ENCODE assay signal across 17 mouse cellular contexts in the genomic region with DNA sequence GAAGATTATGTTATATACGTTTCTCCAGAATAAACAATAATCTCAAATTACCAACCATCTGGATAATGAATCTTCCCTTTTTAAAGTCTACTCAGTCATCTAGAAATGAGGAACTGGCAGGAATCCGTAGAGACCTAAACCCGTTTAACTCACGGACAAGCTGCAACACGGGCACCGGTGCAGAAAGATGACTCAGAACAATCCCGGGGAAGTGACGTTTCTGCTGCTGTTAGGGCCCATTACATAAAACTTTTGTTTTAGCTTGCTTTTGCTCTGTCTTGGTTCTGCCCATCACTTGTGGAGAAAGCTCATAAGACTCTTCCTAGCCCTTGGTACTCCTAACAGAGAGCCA. TPM values are rescaled to one million over a fixed set of nuclear protein-coding genes. Genes with fewer than 3 reads are reported as not detected.
DNase-seq lines count a peak whose midpoint lies in the region; ATAC-seq lines count a peak whose summit lies in the region.
"Had no signal": no experiment of that assay in that cellular context is flagged by ENCODE, and none has a peak within 500 bp of the region (broad histone marks: within the 10 kb centered on the region; RNA-seq: fewer than 3 reads in every experiment).

No protein-coding gene starts in this region.

- intact Hi-C loops in left cerebral cortex, postnatal 14 days (cut with DNase I): no loop called here

- 47% methylated on average over 8 of the region's 8 CpGs for WGBS in forebrain, embryonic 13.5 days
- WGBS in forebrain, embryonic 11.5 days: 68% methylated on average over 8 of the region's 8 CpGs

- H3K27me3 ChIP-seq in forebrain, embryonic 13.5 days: no peaks in the 10 kb centered on the region
- H3K27me3 ChIP-seq in forebrain, embryonic 11.5 days (ENCODE audit: control insufficient read depth, insufficient read depth, low read length): no peaks in the 10 kb centered on the region
- H3K27me3 ChIP-seq: liver, embryonic 15.5 days had no signal

- peak overlapping the region; percentile 21 for H3K27ac ChIP-seq in forebrain, embryonic 13.5 days
- H3K27ac ChIP-seq in forebrain, embryonic 11.5 days (ENCODE audit: low read depth, low read length): no peak overlapping the region
- H3K27ac ChIP-seq: heart, embryonic 10.5 days; liver, embryonic 15.5 days had no signal

- H3K9me3 ChIP-seq in forebrain, embryonic 13.5 days (replicated peaks): no peaks in the 10 kb centered on the region
- H3K9me3 ChIP-seq in forebrain, embryonic 11.5 days (ENCODE audit: control insufficient read depth, low read length): no peaks in the 10 kb centered on the region
- H3K9me3 ChIP-seq: heart, embryonic 10.5 days; liver, embryonic 15.5 days had no signal

- peaks cover 35% of the 10 kb centered on the region for H3K4me1 ChIP-seq in forebrain, embryonic 13.5 days
- H3K4me1 ChIP-seq in forebrain, embryonic 11.5 days (replicated peaks; ENCODE audit: control insufficient read depth, insufficient read depth, low read length): peaks cover 3% of the 10 kb centered on the region; the same call in 1 of the 2 replicates
- H3K4me1 ChIP-seq: heart, embryonic 10.5 days; liver, embryonic 15.5 days had no signal

- DNase-seq in forebrain, embryonic 11.5 days (ENCODE audit: low spot score): no peak
- peak; percentile 91 for DNase-seq in A20 (ENCODE audit: low read depth, low spot score)
- DNase-seq in c-Kit-positive CD71-negative TER-119-negative erythroid progenitor cells, embryonic 14.5 days (ENCODE audit: low read depth): peak; percentile 50
- DNase-seq in left cerebral cortex, postnatal 14 days (ENCODE audit: low spot score in 2 of 2): no peak
- DNase-seq in embryo, embryonic 10.5 days (ENCODE audit: low spot score): no peak
- DNase-seq in liver: no peak
- DNase-seq: cerebellum, adult 9-11 months; gastrocnemius, postnatal 14 days; kidney, adult 8-10 months; thymus, postnatal 14 days had no signal

- H3K4me2 ChIP-seq in forebrain, embryonic 13.5 days: no peak overlapping the region
- no peak overlapping the region for H3K4me2 ChIP-seq in forebrain, embryonic 11.5 days (ENCODE audit: low read depth, low read length, severe bottlenecking)
- H3K4me2 ChIP-seq: liver, embryonic 15.5 days had no signal

- no peak overlapping the region for H3K4me3 ChIP-seq in forebrain, embryonic 13.5 days
- no peak overlapping the region for H3K4me3 ChIP-seq in forebrain, embryonic 11.5 days (ENCODE audit: low read depth, low read length)
- H3K4me3 ChIP-seq: heart, embryonic 10.5 days; liver, embryonic 15.5 days had no signal

- no peak for ATAC-seq in forebrain, embryonic 13.5 days
- ATAC-seq in forebrain, embryonic 11.5 days (replicated peaks; ENCODE audit: low FRiP score): no peak
- peak; percentile 95 for ATAC-seq in megakaryocyte, adult 5-6 weeks (ENCODE audit: poor library complexity, severe bottlenecking)
- ATAC-seq: forebrain, embryonic 14.5 days had no signal

- 0 out of 2 replicates have a peak, but pooled peaks cover 6% of the 10 kb centered on the region for H3K36me3 ChIP-seq in forebrain, embryonic 13.5 days (ENCODE audit: poor library complexity, severe bottlenecking)
- H3K36me3 ChIP-seq in forebrain, embryonic 11.5 days (ENCODE audit: control insufficient read depth, insufficient read depth, low read length): no peaks in the 10 kb centered on the region
- H3K36me3 ChIP-seq: liver, embryonic 15.5 days had no signal

- H3K9ac ChIP-seq in forebrain, embryonic 13.5 days: no peak overlapping the region
- no peak overlapping the region for H3K9ac ChIP-seq in forebrain, embryonic 11.5 days (ENCODE audit: low read length)
- H3K9ac ChIP-seq: liver, embryonic 15.5 days had no signal

RNA-seq across cellular contexts. Expression of a gene that starts 38.4 kb away (rescaled TPM):
- polyA plus RNA-seq in forebrain, embryonic 13.5 days (2015; fragmentation: Nextera tagmentation; extraction: Ambion mirVana): 7.2 and 19.7 TPM in 2 replicates
- polyA plus RNA-seq in forebrain, embryonic 11.5 days (2014; fragmentation: Nextera tagmentation; extraction: Ambion mirVana): 1.8 and 2.0 TPM in 2 replicates
- total RNA-seq in megakaryocyte, adult 5-6 weeks (2015): not detected in 2 replicates
- not detected in 2 replicates for total RNA-seq in megakaryocyte, adult 5-6 weeks (2017)
- 10 to 100 TPM; 42.9 to 43.9 TPM for total RNA-seq in left cerebral cortex, postnatal 14 days (2021)
- total RNA-seq: gastrocnemius, postnatal 14 days; heart, postnatal 25 days had no signal
- polyA plus RNA-seq: limb, embryonic 11.5 days had no signal

Comparison
In these comparisons a context has a peak if more than half of its experiments do, and no peak if none do; other contexts are left out.
1. DNase-seq: peak in A20 (single experiment) and c-Kit-positive CD71-negative TER-119-negative erythroid progenitor cells, embryonic 14.5 days (single experiment); none in forebrain, embryonic 11.5 days (single experiment), left cerebral cortex, postnatal 14 days (0 of 2), embryo, embryonic 10.5 days (single experiment) and liver (single experiment).
2. RNA of a gene that starts 38.4 kb away (total RNA-seq): 42.9 to 43.9 TPM in left cerebral cortex, postnatal 14 days; not detected in megakaryocyte, adult 5-6 weeks; every median in the first group is over 10 times any median in the second.